ENCODE assay signal across 27 mouse cellular contexts in genomic region chr5:12442176-12443105, GRCm38 (mm10). TPM values are rescaled to one million over a fixed set of nuclear protein-coding genes. Genes with fewer than 3 reads are reported as not detected.
DNase-seq lines count a peak whose midpoint lies in the region; ATAC-seq lines count a peak whose summit lies in the region.
"Had no signal": no experiment of that assay in that cellular context is flagged by ENCODE, and none has a peak within 500 bp of the region (broad histone marks: within the 10 kb centered on the region; RNA-seq: fewer than 3 reads in every experiment).

No protein-coding gene starts in this region.

- H3K9ac ChIP-seq in kidney, embryonic 15.5 days: no peak overlapping the region
- no peak overlapping the region for H3K9ac ChIP-seq in limb, embryonic 11.5 days (ENCODE audit: low read length)
- H3K9ac ChIP-seq in neural tube, embryonic 14.5 days (replicated peaks; ENCODE audit: low read depth, low read length): no peak overlapping the region
- H3K9ac ChIP-seq: embryonic facial prominence, embryonic 15.5 days; heart, embryonic 12.5 days; hindbrain, embryonic 12.5 days; liver, embryonic 12.5 days had no signal

- H3K36me3 ChIP-seq in kidney, embryonic 15.5 days: no peaks in the 10 kb centered on the region
- H3K36me3 ChIP-seq in limb, embryonic 11.5 days (ENCODE audit: control insufficient read depth, insufficient read depth, low read length): no peaks in the 10 kb centered on the region
- H3K36me3 ChIP-seq in neural tube, embryonic 14.5 days (ENCODE audit: control insufficient read depth, insufficient read depth, low read length): no peaks in the 10 kb centered on the region
- H3K36me3 ChIP-seq: embryonic facial prominence, embryonic 15.5 days; G1E; heart, embryonic 12.5 days; hindbrain, embryonic 12.5 days; liver, embryonic 12.5 days had no signal

- H3K4me2 ChIP-seq in kidney, embryonic 15.5 days: no peak overlapping the region
- no peak overlapping the region for H3K4me2 ChIP-seq in limb, embryonic 11.5 days (ENCODE audit: low read depth, severe bottlenecking)
- H3K4me2 ChIP-seq in neural tube, embryonic 14.5 days (ENCODE audit: low read depth, low read length): no peak overlapping the region
- H3K4me2 ChIP-seq: embryonic facial prominence, embryonic 15.5 days; heart, embryonic 12.5 days; hindbrain, embryonic 12.5 days; liver, embryonic 12.5 days; midbrain, embryonic 11.5 days had no signal

- no peak overlapping the region for H3K27ac ChIP-seq in kidney, embryonic 15.5 days
- peak overlapping the region; percentile 61 for H3K27ac ChIP-seq in limb, embryonic 11.5 days (replicated peaks; ENCODE audit: low read depth, low read length)
- no peak overlapping the region for H3K27ac ChIP-seq in neural tube, embryonic 14.5 days (ENCODE audit: low read depth, low read length)
- H3K27ac ChIP-seq: embryonic facial prominence, embryonic 15.5 days; hindbrain, embryonic 12.5 days; left cerebral cortex, adult 2 months; liver, embryonic 12.5 days had no signal

- no peak overlapping the region for H3K4me3 ChIP-seq in kidney, embryonic 15.5 days (replicated peaks)
- H3K4me3 ChIP-seq in limb, embryonic 11.5 days (ENCODE audit: low read depth, low read length): no peak overlapping the region
- no peak overlapping the region for H3K4me3 ChIP-seq in neural tube, embryonic 14.5 days (ENCODE audit: low read depth, low read length)
- H3K4me3 ChIP-seq: embryonic facial prominence, embryonic 15.5 days; heart, embryonic 12.5 days; hindbrain, embryonic 12.5 days; left cerebral cortex, adult 2 months; liver, embryonic 12.5 days had no signal

- no peaks in the 10 kb centered on the region for H3K9me3 ChIP-seq in kidney, embryonic 15.5 days (replicated peaks)
- H3K9me3 ChIP-seq in limb, embryonic 11.5 days (ENCODE audit: control insufficient read depth, low read length): no peaks in the 10 kb centered on the region
- H3K9me3 ChIP-seq in neural tube, embryonic 14.5 days (ENCODE audit: control insufficient read depth, low read length): peaks cover 3% of the 10 kb centered on the region; the same call in 1 of the 2 replicates
- H3K9me3 ChIP-seq: embryonic facial prominence, embryonic 15.5 days; G1E; hindbrain, embryonic 12.5 days; liver, embryonic 12.5 days had no signal

- no peak for DNase-seq in kidney, adult 9 months
- DNase-seq in embryo, embryonic 11 days: peak; percentile 53
- peak; percentile 33 for DNase-seq in limb, embryonic 11.5 days (ENCODE audit: low spot score)
- DNase-seq in gastrocnemius, postnatal 36 days: no peak
- no peak for DNase-seq in Muller cell, postnatal 12 days (ENCODE audit: inconsistent ontology term)
- DNase-seq: adrenal gland, adult 8-10 months; cerebellum, adult 11-12 months; cerebellum, postnatal 10 days; gastrocnemius, postnatal 10 days; heart, adult 11 months; heart, postnatal 10 days; kidney, postnatal 10 days; lung, adult 18-20 months; lung, postnatal 10 days; thymus, postnatal 14 days had no signal

- intact Hi-C loops in gastrocnemius, postnatal 36 days (cut with DNase I): no loop called here

- ATAC-seq in kidney, embryonic 15.5 days (replicated peaks; ENCODE audit: low FRiP score): peak; percentile 88
- peak; percentile 64 for ATAC-seq in limb, embryonic 11.5 days (ENCODE audit: insufficient number of reproducible peaks, low FRiP score, low TSS enrichment, low read depth)
- peak; percentile 78 for ATAC-seq in neural tube, embryonic 14.5 days (ENCODE audit: low read depth)
- ATAC-seq: forebrain, embryonic 14.5 days; inflammation-experienced regulatory T-cells, adult 6 months; liver, embryonic 12.5 days had no signal

- H3K4me1 ChIP-seq in kidney, embryonic 15.5 days: peaks cover 10% of the 10 kb centered on the region; the same call in 1 of the 2 replicates
- H3K4me1 ChIP-seq in limb, embryonic 11.5 days (ENCODE audit: control insufficient read depth, insufficient read depth, low read length): peaks cover 3% of the 10 kb centered on the region; the same call in 1 of the 2 replicates
- H3K4me1 ChIP-seq in neural tube, embryonic 14.5 days (ENCODE audit: control insufficient read depth, insufficient read depth, low read length): no peaks in the 10 kb centered on the region
- H3K4me1 ChIP-seq: embryonic facial prominence, embryonic 15.5 days; heart, embryonic 12.5 days; hindbrain, embryonic 12.5 days; liver, embryonic 12.5 days had no signal

- 23% methylated on average over 7 of the region's 7 CpGs for WGBS in kidney, embryonic 15.5 days
- WGBS in limb, embryonic 11.5 days: 34% methylated on average over 7 of the region's 7 CpGs
- 52% methylated on average over 7 of the region's 7 CpGs for WGBS in neural tube, embryonic 14.5 days

- H3K27me3 ChIP-seq in kidney, embryonic 15.5 days: no peaks in the 10 kb centered on the region
- no peaks in the 10 kb centered on the region for H3K27me3 ChIP-seq in limb, embryonic 11.5 days (ENCODE audit: control insufficient read depth, insufficient read depth, low read length)
- no peaks in the 10 kb centered on the region for H3K27me3 ChIP-seq in neural tube, embryonic 14.5 days (ENCODE audit: control insufficient read depth, insufficient read depth, low read length)
- H3K27me3 ChIP-seq: CH12.LX; embryonic facial prominence, embryonic 15.5 days; heart, embryonic 12.5 days; hindbrain, embryonic 12.5 days; liver, embryonic 12.5 days had no signal

RNA-seq across cellular contexts. Expression of gene Sema3d, which starts 59.3 kb away (rescaled TPM):
- 19.0 and 19.9 TPM in 2 replicates for polyA plus RNA-seq in kidney, embryonic 15.5 days (2015; fragmentation: Nextera tagmentation; extraction: Ambion mirVana)
- 12.4 and 13.2 TPM in 2 replicates for polyA plus RNA-seq in limb, embryonic 11.5 days (2014; fragmentation: Nextera tagmentation; extraction: Ambion mirVana)
- 1.8 and 6.3 TPM in 2 replicates for polyA plus RNA-seq in neural tube, embryonic 14.5 days (2014; fragmentation: Nextera tagmentation; extraction: Ambion mirVana)
- total RNA-seq in gastrocnemius, postnatal 36 days (2021): under 1 TPM; 0.62 to 0.66 TPM
- total RNA-seq: CH12.LX had no signal
- polyA plus RNA-seq: G1E had no signal

Comparison
In these comparisons a context has a peak if more than half of its experiments do, and no peak if none do; other contexts are left out.
1. DNase-seq: peak in embryo, embryonic 11 days (single experiment) and limb, embryonic 11.5 days (single experiment); none in kidney, adult 9 months (single experiment), gastrocnemius, postnatal 36 days (0 of 2) and Muller cell, postnatal 12 days (single experiment).
2. Peak in every context shown above with its lines, with median percentiles within 50 percentile points of each other: ATAC-seq.